Mouse (Mus musculus): Measurements from ENCODE around the gene Mtch1. TPM values are rescaled to one million over a fixed set of nuclear protein-coding genes. Genes with fewer than 3 reads are reported as not detected.

Gene Mtch1
- total and polyA plus RNA-seq, 3 experiments, result 66.1 to 143 (median 110) TPM

- Histone ChIP-seq H3K27me3 (replicated peaks) (no peaks in the 10 kb centered on the region), H3K4me3 (replicated peaks in 1 of 3; ENCODE audit: low read depth in 2 of 3, low read length in 2 of 3, poor library complexity in 1 of 3) (no peak overlapping the region), H3K4me1 (ENCODE audit: control insufficient read depth in 1 of 2, insufficient read depth in 2 of 2) (peaks cover 8 to 37% of the 10 kb centered on the region in 2 experiments; a peak in 3 of 4 replicates), H3K27ac (ENCODE audit: insufficient read depth, low read depth) (no peak overlapping the region), H3K4me2 (ENCODE audit: insufficient read depth, low read depth, poor library complexity, severe bottlenecking) (no peak overlapping the region), H3K9ac (ENCODE audit: insufficient read depth, low read depth) (no peak overlapping the region), H3K79me2 (replicated peaks; ENCODE audit: control insufficient read depth, extremely low read depth, insufficient read depth, poor library complexity, severe bottlenecking) (no peaks in the 10 kb centered on the region), H3K9me3 (replicated peaks; ENCODE audit: low read length) (no peaks in the 10 kb centered on the region), H3K36me3 (replicated peaks in 1 of 2; ENCODE audit: control insufficient read depth in 1 of 2, insufficient read depth in 1 of 2, low read length in 1 of 2) (peaks cover 39 to 69% of the 10 kb centered on the region in 2 experiments)
- in situ Hi-C loops (cut with MboI; ENCODE audit: low pct_ligation_motif_present, low pct_unique_long_range_greater_than_20kb, low sequenced_read_pairs), result no loop called here
- DNase-seq (ENCODE audit: extremely low read depth), result no peak
- dilution Hi-C loops (cut with MboI; ENCODE audit: extremely low pct_ligation_motif_present, extremely low pct_unique_long_range_greater_than_20kb, low sequenced_read_pairs), result no loop called here
- TF ChIP-seq MAFK (IDR thresholded peaks at IDR 0.05; ENCODE audit: insufficient replicate concordance, low read length), result no peak
- no peak for TF ChIP-seq USF1 (IDR thresholded peaks at IDR 0.05; ENCODE audit: low read depth, low read length)
- TF ChIP-seq ZC3H11A (IDR thresholded peaks at IDR 0.05; ENCODE audit: low read depth, low read length), result no peak
- no peak for TF ChIP-seq CHD1 (IDR thresholded peaks at IDR 0.05; ENCODE audit: low read depth, low read length)
- no peak for TF ChIP-seq KAT2A (IDR thresholded peaks at IDR 0.05; ENCODE audit: insufficient replicate concordance, low read length)
- no peak for TF ChIP-seq POLR2A (IDR thresholded peaks at IDR 0.05; ENCODE audit: low read depth, low read length)
- TF ChIP-seq MAX (IDR thresholded peaks at IDR 0.05; ENCODE audit: low read length), result no peak
- TF ChIP-seq RAD21 (IDR thresholded peaks at IDR 0.05; ENCODE audit: low read depth, low read length), result no peak
- no peak for TF ChIP-seq MYC (IDR thresholded peaks at IDR 0.05; ENCODE audit: low read depth, low read length)
- TF ChIP-seq SMC3 (IDR thresholded peaks at IDR 0.05; ENCODE audit: low read depth, low read length), result no peak
- TF ChIP-seq E2F4 (IDR thresholded peaks at IDR 0.05; ENCODE audit: insufficient replicate concordance, low read depth, low read length), result no peak
These were observed 55.9 kb downstream of the Mtch1 start for GRCm38 (mm10) chr17:29291793-29292192.

- DNase-seq (ENCODE audit: extremely low read depth), result no peak
- H3K9ac ChIP-seq (ENCODE audit: insufficient read depth, low read depth), result no peak overlapping the region
- no peak overlapping the region for H3K27ac ChIP-seq (ENCODE audit: insufficient read depth, low read depth)
- H3K9me3 ChIP-seq (replicated peaks; ENCODE audit: low read length), result peaks cover 2% of the 10 kb centered on the region
- dilution Hi-C loops (cut with MboI; ENCODE audit: extremely low pct_ligation_motif_present, extremely low pct_unique_long_range_greater_than_20kb, low sequenced_read_pairs) (no loop called here), in situ Hi-C loops (cut with MboI; ENCODE audit: low pct_ligation_motif_present, low pct_unique_long_range_greater_than_20kb, low sequenced_read_pairs) (no loop called here)
- no peaks in the 10 kb centered on the region for H3K4me1 ChIP-seq (ENCODE audit: control insufficient read depth in 1 of 2, insufficient read depth in 2 of 2)
- TF ChIP-seq SIN3A (IDR thresholded peaks at IDR 0.05; ENCODE audit: low read length) (no peak), KAT2A (IDR thresholded peaks at IDR 0.05; ENCODE audit: insufficient replicate concordance, low read length) (no peak), POLR2AphosphoS2 (IDR thresholded peaks at IDR 0.05; ENCODE audit: low read depth, low read length) (no peak), CHD1 (IDR thresholded peaks at IDR 0.05; ENCODE audit: low read depth, low read length) (no peak), EP300 (IDR thresholded peaks at IDR 0.05; ENCODE audit: low read length) (no peak)
- no peak overlapping the region for H3K4me3 ChIP-seq (replicated peaks in 1 of 3; ENCODE audit: low read depth in 2 of 3, low read length in 2 of 3, poor library complexity in 1 of 3)
- no peaks in the 10 kb centered on the region for H3K27me3 ChIP-seq (replicated peaks)
- H3K4me2 ChIP-seq (ENCODE audit: insufficient read depth, low read depth, poor library complexity, severe bottlenecking), result no peak overlapping the region
- H3K36me3 ChIP-seq (replicated peaks in 1 of 2; ENCODE audit: control insufficient read depth in 1 of 2, insufficient read depth in 1 of 2, low read length in 1 of 2), result peaks cover 55 to 76% of the 10 kb centered on the region in 2 experiments
- H3K79me2 ChIP-seq (replicated peaks; ENCODE audit: control insufficient read depth, extremely low read depth, insufficient read depth, poor library complexity, severe bottlenecking), result no peaks in the 10 kb centered on the region
These were observed 65.3 kb downstream of the Mtch1 start for GRCm38 (mm10) chr17:29282216-29282952.

Other genes with a start within 250 kb of the Mtch1 start
- gene Rab44, start 233.8 kb downstream of the Mtch1 start, total RNA-seq (2012; rRNA removed), result 0.17 and 0.34 TPM in 2 replicates
- gene Rab44, start 233.8 kb downstream of the Mtch1 start, total RNA-seq (2014; rRNA removed), result 0.12 TPM in 1 of 2 replicates, not detected in the other
- gene Rab44, start 233.8 kb downstream of the Mtch1 start, polyA plus RNA-seq (2012; ENCODE audit: insufficient read length, low read depth), result 0.30 TPM in 1 of 2 replicates, not detected in the other
- gene Cpne5, start 109.8 kb downstream of the Mtch1 start, total RNA-seq (2012; rRNA removed), result 0.50 and 1.3 TPM in 2 replicates
- gene Cpne5, start 109.8 kb downstream of the Mtch1 start, total RNA-seq (2014; rRNA removed), result 0.68 and 0.74 TPM in 2 replicates
- 1.4 and 1.9 TPM in 2 replicates for gene Cpne5, start 109.8 kb downstream of the Mtch1 start, polyA plus RNA-seq (2012; ENCODE audit: insufficient read length, low read depth)
- gene Ppil1, start 83.7 kb downstream of the Mtch1 start, total RNA-seq (2012; rRNA removed), result 97.2 and 123 TPM in 2 replicates
- 135 and 143 TPM in 2 replicates for gene Ppil1, start 83.7 kb downstream of the Mtch1 start, total RNA-seq (2014; rRNA removed)
- gene Ppil1, start 83.7 kb downstream of the Mtch1 start, polyA plus RNA-seq (2012; ENCODE audit: insufficient read length, low read depth), result 107 and 110 TPM in 2 replicates
- gene BC004004, start 79.1 kb downstream of the Mtch1 start, total RNA-seq (2012; rRNA removed), result 69.1 and 75.1 TPM in 2 replicates
- 86.1 and 89.1 TPM in 2 replicates for gene BC004004, start 79.1 kb downstream of the Mtch1 start, total RNA-seq (2014; rRNA removed)
- 60.4 and 67.9 TPM in 2 replicates for gene BC004004, start 79.1 kb downstream of the Mtch1 start, polyA plus RNA-seq (2012; ENCODE audit: insufficient read length, low read depth)
- gene Pi16, start 30.3 kb downstream of the Mtch1 start, total RNA-seq (2012; rRNA removed), result 0.13 TPM in 1 of 2 replicates, not detected in the other
- not detected in 2 replicates for gene Pi16, start 30.3 kb downstream of the Mtch1 start, total RNA-seq (2014; rRNA removed)
- gene Pi16, start 30.3 kb downstream of the Mtch1 start, polyA plus RNA-seq (2012; ENCODE audit: insufficient read length, low read depth), result not detected in 2 replicates
- gene Fgd2, start 13.0 kb upstream of the Mtch1 start, total RNA-seq (2012; rRNA removed), result 48.3 and 67.6 TPM in 2 replicates
- gene Fgd2, start 13.0 kb upstream of the Mtch1 start, total RNA-seq (2014; rRNA removed), result 41.7 and 41.9 TPM in 2 replicates
- 49.2 and 54.4 TPM in 2 replicates for gene Fgd2, start 13.0 kb upstream of the Mtch1 start, polyA plus RNA-seq (2012; ENCODE audit: insufficient read length, low read depth)
- gene Pim1, start 142.8 kb upstream of the Mtch1 start, total RNA-seq (2012; rRNA removed), result 141 and 178 TPM in 2 replicates
- 72.7 and 75.8 TPM in 2 replicates for gene Pim1, start 142.8 kb upstream of the Mtch1 start, total RNA-seq (2014; rRNA removed)
- gene Pim1, start 142.8 kb upstream of the Mtch1 start, polyA plus RNA-seq (2012; ENCODE audit: insufficient read length, low read depth), result 121 and 133 TPM in 2 replicates
- 0.21 and 0.50 TPM in 2 replicates for gene Gm17657, start 201.7 kb upstream of the Mtch1 start, total RNA-seq (2012; rRNA removed)
- not detected in 2 replicates for gene Gm17657, start 201.7 kb upstream of the Mtch1 start, total RNA-seq (2014; rRNA removed)
- 0.16 and 0.20 TPM in 2 replicates for gene Gm17657, start 201.7 kb upstream of the Mtch1 start, polyA plus RNA-seq (2012; ENCODE audit: insufficient read length, low read depth)
- gene Tbc1d22b, start 201.9 kb upstream of the Mtch1 start, total RNA-seq (2012; rRNA removed), result 6.6 and 7.3 TPM in 2 replicates
- 3.1 and 3.8 TPM in 2 replicates for gene Tbc1d22b, start 201.9 kb upstream of the Mtch1 start, total RNA-seq (2014; rRNA removed)
- 13.4 and 17.3 TPM in 2 replicates for gene Tbc1d22b, start 201.9 kb upstream of the Mtch1 start, polyA plus RNA-seq (2012; ENCODE audit: insufficient read length, low read depth)
- 0.76 and 0.97 TPM in 2 replicates for gene Tmem217, start 204.5 kb upstream of the Mtch1 start, total RNA-seq (2012; rRNA removed)
- not detected in 2 replicates for gene Tmem217, start 204.5 kb upstream of the Mtch1 start, total RNA-seq (2014; rRNA removed)
- 0.26 TPM in 1 of 2 replicates, not detected in the other for gene Tmem217, start 204.5 kb upstream of the Mtch1 start, polyA plus RNA-seq (2012; ENCODE audit: insufficient read length, low read depth)

Measured in CH12.LX (cell line).